Mouse (Mus musculus): ENCODE data around the gene Ap3b1.

DNA sequence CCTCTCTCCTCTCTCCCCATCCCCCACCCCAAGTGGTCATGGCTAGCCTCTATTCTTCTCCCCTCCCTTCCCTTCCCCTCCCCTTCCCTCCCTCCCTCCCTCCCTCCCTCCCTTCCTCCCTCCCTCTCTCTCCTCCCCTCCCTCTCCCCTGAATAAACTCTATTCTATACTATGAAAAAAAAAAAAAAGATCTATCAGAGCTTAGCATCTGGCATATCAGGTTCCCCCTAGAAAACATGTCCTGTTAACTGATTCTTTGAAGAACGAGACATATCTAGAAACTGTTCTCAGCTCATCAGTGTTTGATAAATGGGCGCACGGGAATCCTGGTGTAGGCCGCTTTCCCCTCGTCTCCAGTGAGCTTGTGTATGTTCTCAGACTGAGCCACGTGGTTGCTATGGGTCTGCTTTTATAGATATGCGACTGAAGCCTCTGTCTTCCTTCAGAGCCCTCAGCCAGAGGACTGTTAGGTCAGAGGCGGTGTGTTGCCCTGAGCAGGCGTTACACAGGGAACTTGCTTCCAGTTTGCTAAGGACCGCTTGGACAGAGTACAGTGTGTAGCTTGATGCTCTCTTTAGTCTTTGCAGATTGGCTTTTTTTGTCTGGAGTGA lies 154.5 kb downstream of the Ap3b1 start:
- TF ChIP-seq CHD2 (IDR thresholded peaks at IDR 0.05; ENCODE audit: low read length) (no peak), RAD21 (IDR thresholded peaks at IDR 0.05; ENCODE audit: low read depth, low read length) (no peak), EP300 (IDR thresholded peaks at IDR 0.05; ENCODE audit: low read length) (no peak), TBP (conservative IDR thresholded peaks at IDR 0.05; ENCODE audit: low read depth, low read length) (no peak), POLR2A (IDR thresholded peaks at IDR 0.05; ENCODE audit: low read depth, low read length) (no peak), HCFC1 (IDR thresholded peaks at IDR 0.05; ENCODE audit: low read depth, low read length) (no peak), JUN (IDR thresholded peaks at IDR 0.05; ENCODE audit: insufficient read depth, low read depth, low read length) (no peak), MYC (IDR thresholded peaks at IDR 0.05; ENCODE audit: low read depth, low read length) (no peak), MAZ (IDR thresholded peaks at IDR 0.05; ENCODE audit: low read depth, low read length) (no peak), CTCF (conservative IDR thresholded peaks at IDR 0.05 in 1 of 2, IDR thresholded peaks at IDR 0.05 in 1 of 2; ENCODE audit: low read depth in 2 of 2, low read length in 2 of 2) (no peak), CHD1 (IDR thresholded peaks at IDR 0.05; ENCODE audit: low read depth, low read length) (no peak), POLR2AphosphoS2 (IDR thresholded peaks at IDR 0.05; ENCODE audit: low read depth, low read length) (no peak), TCF12 (IDR thresholded peaks at IDR 0.05; ENCODE audit: low read depth, low read length) (no peak)
